Mouse (Mus musculus) heart, embryonic 10.5 days (tissue): ENCODE results near the gene Cend1. TPM values are rescaled to one million over a fixed set of nuclear protein-coding genes. Genes with fewer than 3 reads are reported as not detected.
A peak's percentile ranks its signal among the peaks of the same experiment; 100 is the strongest.

Experiments used
- DNase-seq: peaks from one replicate; pipeline ENCODE4 v3.0.0-alpha.2; 2017; ENCODE audit warnings: low spot score
- H3K27ac ChIP-seq: fragments of 300-500 bp; sonication (generic); 2 replicates; pipeline ENCODE4 v1.5.1; 2016; ENCODE audit warnings: mild to moderate bottlenecking
- H3K27me3 ChIP-seq: fragments of 300-500 bp; sonication (generic); 2 replicates; pipeline ENCODE4 v1.6.1; 2016; ENCODE audit warnings: mild to moderate bottlenecking; ENCODE audit not compliant: poor library complexity, insufficient read depth, severe bottlenecking
- H3K36me3 ChIP-seq: fragments of 300-500 bp; sonication (generic); 2 replicates; pipeline ENCODE4 v1.6.1; 2016; ENCODE audit warnings: mild to moderate bottlenecking, moderate library complexity
- H3K4me1 ChIP-seq: fragments of 300-500 bp; sonication (generic); 2 replicates; pipeline ENCODE4 v1.6.1; 2016; ENCODE audit warnings: mild to moderate bottlenecking
- H3K4me3 ChIP-seq: fragments of 300-500 bp; sonication (generic); 2 replicates; pipeline ENCODE4 v1.5.1; 2016; ENCODE audit warnings: mild to moderate bottlenecking, moderate library complexity
- H3K9me3 ChIP-seq: fragments of 300-500 bp; sonication (generic); 2 replicates; pipeline ENCODE4 v1.6.1; 2016; ENCODE audit warnings: mild to moderate bottlenecking, moderate library complexity
- WGBS: fragments of 180-500 bp; shearing (Covaris S2); methylation state at CpG from one replicate; pipeline ENCODE4 v1.1.7; 2016; 5-methylcytosine and 5-hydroxymethylcytosine counted together
- polyA plus RNA-seq: library from polyadenylated mRNA; unstranded; fragments of >200 nt; fragmentation: Nextera tagmentation; extraction: Ambion mirVana; gene quantifications from 2 replicates; pipeline ENCODE4 v1.2.1, GENCODE M21; 2016

Cend1 gene
- polyA plus RNA-seq, 1 experiment from 2014 or later, result 13.7 TPM

DNA sequence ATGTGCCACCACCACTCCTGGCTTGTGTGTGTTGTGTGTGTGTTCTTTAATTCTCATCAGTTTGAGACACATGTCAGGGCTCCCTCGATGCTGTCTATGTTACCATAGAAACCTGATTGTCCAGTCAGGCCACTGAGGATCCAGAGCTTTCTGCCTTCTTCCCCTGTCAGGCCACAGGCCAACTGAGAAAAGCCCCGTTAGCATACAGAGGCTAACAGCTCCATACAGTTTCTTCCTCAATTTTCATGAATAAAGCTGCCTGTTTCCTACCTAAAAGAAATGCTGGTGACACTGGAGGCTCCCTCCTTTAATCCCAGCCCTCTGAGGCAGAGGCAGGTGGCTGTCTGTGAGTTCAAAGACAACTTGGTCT, 7.2 kb upstream of the Cend1 start:
- Histone ChIP-seq H3K4me1 (peaks cover 59% of the 10 kb centered on the region), H3K4me3 (peak overlapping the region; percentile 69), H3K36me3 (peaks cover 59% of the 10 kb centered on the region), H3K27ac (peak overlapping the region; percentile 87), H3K27me3 (no peaks in the 10 kb centered on the region), H3K9me3 (no peaks in the 10 kb centered on the region)
- no peak for DNase-seq
- WGBS, result 59% methylated on average over 2 of the region's 2 CpGs

DNA sequence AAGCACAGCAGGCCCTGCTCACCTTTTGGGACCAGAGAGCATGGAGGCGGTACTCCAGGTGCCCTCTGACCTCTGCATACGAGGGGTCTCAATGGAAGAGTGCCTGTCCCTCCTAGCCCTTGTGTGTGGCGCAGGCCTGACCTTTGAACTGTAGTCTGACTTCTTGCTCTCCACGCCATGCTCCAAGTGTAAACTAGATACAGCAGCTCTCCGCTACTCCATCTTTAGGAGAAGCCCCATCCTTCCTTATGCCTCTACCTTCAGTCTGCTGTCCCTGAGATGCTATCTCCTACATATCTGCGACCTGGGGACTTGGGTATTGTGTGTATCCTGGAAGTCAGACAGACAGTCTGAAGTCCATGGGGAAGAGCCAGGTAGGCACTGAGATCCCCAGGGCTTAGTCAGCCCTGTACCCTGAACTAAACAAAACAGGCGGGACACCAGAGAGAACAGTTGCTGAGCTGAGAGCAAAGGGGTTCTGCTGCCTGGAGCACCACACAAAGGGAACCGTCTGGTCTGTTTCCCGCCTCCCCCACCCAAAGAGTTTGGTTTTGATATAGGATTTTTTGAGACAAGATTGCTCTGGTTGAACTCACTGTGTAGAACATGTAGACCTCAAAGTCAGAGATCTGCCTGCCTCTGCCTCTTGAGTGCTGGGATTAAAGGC, 6.7 kb upstream of the Cend1 start:
- peak overlapping the region; percentile 63 for H3K4me3 ChIP-seq
- H3K36me3 ChIP-seq, result peaks cover 59% of the 10 kb centered on the region
- no peaks in the 10 kb centered on the region for H3K9me3 ChIP-seq
- H3K4me1 ChIP-seq, result peaks cover 54% of the 10 kb centered on the region
- H3K27ac ChIP-seq, result no peak overlapping the region
- H3K27me3 ChIP-seq, result no peaks in the 10 kb centered on the region
- no peak for DNase-seq
- WGBS, result 76% methylated on average over 9 of the region's 9 CpGs

DNA sequence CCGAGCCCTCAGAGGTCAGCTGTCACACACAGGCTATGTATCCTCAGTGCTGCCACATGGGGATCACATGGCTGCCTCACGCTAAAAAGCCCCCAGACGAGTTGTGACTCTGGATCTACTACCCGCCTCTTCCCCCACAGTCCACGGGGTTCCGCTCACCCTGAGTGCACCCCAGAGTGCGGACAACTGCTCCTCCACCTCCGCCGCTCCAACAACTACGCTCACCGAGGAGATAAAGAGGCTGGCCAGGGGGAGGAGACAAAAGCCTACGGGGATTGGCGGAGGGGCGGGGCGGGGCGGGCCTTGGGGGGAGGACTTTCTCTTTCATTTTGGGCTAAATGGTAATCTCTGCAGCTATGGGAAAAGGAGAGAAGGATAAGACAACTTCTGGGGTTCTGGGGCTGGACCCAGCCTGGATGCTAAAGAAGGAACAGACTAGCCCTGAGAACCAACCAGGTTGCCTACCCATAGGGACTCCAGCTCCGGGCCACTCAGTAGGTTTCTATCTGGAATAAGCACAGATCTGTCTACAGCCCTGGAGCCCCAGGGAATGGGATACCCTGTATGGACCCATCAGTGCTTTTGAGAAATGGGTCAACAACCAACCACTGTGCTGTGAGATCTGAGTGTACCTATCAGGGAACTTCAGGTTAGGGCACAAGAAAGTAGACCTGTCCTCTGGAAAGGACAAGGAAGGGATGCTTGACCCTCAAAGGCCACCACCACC, 6.0 kb upstream of the Cend1 start:
- DNase-seq, result peak; percentile 90
- H3K9me3 ChIP-seq, result no peaks in the 10 kb centered on the region
- H3K4me3 ChIP-seq, result peak overlapping the region; percentile 63
- peaks cover 54% of the 10 kb centered on the region for H3K4me1 ChIP-seq
- no peaks in the 10 kb centered on the region for H3K27me3 ChIP-seq
- peak overlapping the region; percentile 77 for H3K27ac ChIP-seq
- H3K36me3 ChIP-seq, result peaks cover 59% of the 10 kb centered on the region
- WGBS, result 4% methylated on average over 17 of the region's 17 CpGs

DNA sequence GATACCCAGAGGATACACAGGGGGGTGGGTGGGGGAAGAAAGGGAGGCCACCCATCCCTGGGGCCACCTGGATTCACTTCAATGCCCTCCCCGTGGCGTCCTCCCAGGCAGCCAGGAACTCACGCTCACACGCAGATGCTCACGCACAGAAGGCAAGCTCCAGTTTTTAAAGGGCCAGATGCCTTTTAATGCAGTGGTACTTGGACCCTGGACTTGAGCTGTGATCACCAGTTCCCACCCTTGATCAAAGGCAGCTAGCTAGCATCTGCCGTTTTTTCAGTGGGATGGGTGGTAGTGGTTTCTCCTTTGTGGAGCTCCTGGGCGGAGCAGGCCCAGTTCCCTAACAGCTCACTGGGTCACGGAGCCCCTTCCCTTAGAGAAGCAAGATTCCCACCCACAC, 5.2 kb upstream of the Cend1 start:
- Histone ChIP-seq H3K4me3 (peak overlapping the region; percentile 63), H3K27me3 (no peaks in the 10 kb centered on the region), H3K4me1 (peaks cover 61% of the 10 kb centered on the region), H3K27ac (peak overlapping the region; percentile 77), H3K9me3 (no peaks in the 10 kb centered on the region), H3K36me3 (peaks cover 52% of the 10 kb centered on the region)
- 17% methylated on average over 8 of the region's 8 CpGs for WGBS
- DNase-seq, result no peak

DNA sequence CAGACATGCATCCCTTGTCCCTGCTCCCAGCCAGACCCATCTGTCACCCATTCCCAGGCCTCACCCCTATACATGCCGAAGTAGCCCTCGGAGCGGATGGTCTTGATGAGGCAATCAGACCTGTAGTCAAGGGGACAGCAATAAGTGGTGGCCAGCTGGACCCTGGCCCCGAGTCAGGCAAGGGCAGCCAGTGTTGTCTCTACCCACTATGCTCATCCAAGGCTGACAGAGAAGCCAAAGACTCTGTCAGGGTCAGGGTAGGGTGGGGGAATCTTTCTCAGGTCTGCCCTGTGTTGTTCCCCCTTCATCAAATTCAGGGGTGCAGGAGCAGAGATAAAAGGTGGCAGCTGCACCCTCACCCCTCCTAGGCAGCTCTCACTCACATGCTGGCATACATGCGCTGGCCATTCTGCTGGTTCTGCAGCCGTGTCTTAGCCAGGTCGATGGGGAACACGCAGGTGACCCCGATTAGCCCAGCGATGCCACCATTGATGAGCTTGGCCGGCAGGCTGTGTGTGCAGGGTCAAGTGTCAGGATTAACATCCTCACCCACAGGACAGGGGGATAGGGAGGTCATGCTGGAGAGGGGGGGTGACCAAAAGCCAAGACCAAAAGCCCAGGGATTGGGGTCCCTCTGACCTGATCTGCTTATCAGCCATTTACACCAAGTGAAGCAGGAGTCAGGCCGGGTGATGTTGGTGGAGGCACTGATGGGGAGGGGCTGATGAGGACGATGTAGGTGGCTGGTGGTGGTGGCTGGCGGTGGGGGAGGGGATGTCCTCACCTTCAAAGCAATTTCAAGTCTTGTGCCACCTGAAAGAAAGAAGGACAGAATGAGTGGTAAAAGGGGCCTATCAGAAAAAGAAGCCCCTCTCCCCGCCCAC, 4.5 kb upstream of the Cend1 start:
- DNase-seq, result no peak
- peak overlapping the region; percentile 77 for H3K27ac ChIP-seq
- H3K27me3 ChIP-seq, result no peaks in the 10 kb centered on the region
- H3K36me3 ChIP-seq, result peaks cover 45% of the 10 kb centered on the region
- peaks cover 68% of the 10 kb centered on the region for H3K4me1 ChIP-seq
- 75% methylated on average over 15 of the region's 15 CpGs for WGBS
- H3K4me3 ChIP-seq, result peak overlapping the region; percentile 63
- H3K9me3 ChIP-seq, result no peaks in the 10 kb centered on the region

DNA sequence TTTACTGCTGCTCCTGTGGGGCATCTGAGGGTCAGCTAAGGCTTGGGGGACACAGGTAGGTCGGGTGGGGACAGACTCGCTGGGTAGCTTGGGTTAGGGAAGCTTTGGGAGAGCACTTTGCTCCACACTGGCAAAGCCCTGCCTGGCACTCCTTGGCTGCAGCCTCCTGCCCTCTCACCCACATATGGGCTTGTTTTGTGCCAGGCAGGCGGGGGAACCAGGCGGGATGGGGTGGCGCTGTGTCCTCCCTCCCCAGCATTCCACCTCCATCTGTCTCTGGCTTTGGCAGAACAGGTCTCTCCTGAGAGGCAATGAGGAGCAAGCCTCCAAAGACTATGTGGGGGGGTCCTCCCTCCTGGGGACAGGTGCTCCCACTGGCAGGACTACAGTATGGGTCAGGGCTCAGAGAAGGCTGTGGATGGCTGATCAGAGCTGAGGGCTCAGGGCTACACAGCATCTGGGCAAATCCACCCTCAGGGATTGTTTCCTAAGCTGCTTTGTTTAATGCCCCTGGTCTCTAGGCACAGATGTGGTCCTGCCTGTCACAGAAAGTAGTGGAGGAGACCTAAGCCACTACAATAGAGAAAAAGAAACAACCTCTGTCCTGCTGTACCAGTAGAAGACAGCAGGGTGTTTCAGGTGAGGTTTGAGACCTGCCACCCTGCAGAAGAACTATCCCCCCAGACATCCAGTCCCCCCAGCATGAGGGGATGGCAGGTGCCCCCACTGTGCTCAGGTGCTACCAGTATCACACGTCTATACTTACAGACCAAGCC, 3.6 kb upstream of the Cend1 start:
- H3K4me3 ChIP-seq, result no peak overlapping the region

DNA sequence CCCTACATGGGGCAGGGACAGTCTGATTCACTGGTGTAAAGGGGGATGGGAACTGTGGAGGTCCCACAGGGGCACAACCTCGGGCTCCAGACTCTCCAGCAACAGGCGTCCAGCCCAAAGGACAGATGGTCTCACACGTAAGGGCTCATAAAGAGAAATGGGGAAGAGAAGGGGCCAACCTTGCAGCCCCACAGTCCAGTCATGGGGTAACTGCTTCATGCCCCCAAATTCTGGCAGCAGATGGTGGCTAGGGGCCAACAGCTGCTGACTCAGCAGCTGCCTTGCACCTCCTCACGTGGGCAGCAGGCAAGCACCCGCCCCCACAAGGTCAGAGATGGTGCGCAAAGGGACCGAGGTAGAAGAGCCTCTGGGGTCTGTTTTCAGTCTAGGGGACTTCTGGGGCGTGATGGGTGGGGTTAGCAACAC, 2.9 kb upstream of the Cend1 start:
- no peaks in the 10 kb centered on the region for H3K9me3 ChIP-seq
- peaks cover 37% of the 10 kb centered on the region for H3K36me3 ChIP-seq
- 0 out of 2 replicates have a peak, but pooled peaks cover 5% of the 10 kb centered on the region for H3K27me3 ChIP-seq
- no peak overlapping the region for H3K4me3 ChIP-seq
- H3K4me1 ChIP-seq, result peaks cover 78% of the 10 kb centered on the region
- no peak for DNase-seq
- 88% methylated on average over 8 of the region's 8 CpGs for WGBS
- H3K27ac ChIP-seq, result no peak overlapping the region

More for the DNA sequence above, 3.6 kb upstream of the Cend1 start:
- WGBS, result 89% methylated on average over 6 of the region's 6 CpGs
- peaks cover 37% of the 10 kb centered on the region for H3K36me3 ChIP-seq
- peaks cover 76% of the 10 kb centered on the region for H3K4me1 ChIP-seq
- H3K27ac ChIP-seq, result no peak overlapping the region
- H3K9me3 ChIP-seq, result no peaks in the 10 kb centered on the region
- DNase-seq, result no peak
- no peaks in the 10 kb centered on the region for H3K27me3 ChIP-seq

DNA sequence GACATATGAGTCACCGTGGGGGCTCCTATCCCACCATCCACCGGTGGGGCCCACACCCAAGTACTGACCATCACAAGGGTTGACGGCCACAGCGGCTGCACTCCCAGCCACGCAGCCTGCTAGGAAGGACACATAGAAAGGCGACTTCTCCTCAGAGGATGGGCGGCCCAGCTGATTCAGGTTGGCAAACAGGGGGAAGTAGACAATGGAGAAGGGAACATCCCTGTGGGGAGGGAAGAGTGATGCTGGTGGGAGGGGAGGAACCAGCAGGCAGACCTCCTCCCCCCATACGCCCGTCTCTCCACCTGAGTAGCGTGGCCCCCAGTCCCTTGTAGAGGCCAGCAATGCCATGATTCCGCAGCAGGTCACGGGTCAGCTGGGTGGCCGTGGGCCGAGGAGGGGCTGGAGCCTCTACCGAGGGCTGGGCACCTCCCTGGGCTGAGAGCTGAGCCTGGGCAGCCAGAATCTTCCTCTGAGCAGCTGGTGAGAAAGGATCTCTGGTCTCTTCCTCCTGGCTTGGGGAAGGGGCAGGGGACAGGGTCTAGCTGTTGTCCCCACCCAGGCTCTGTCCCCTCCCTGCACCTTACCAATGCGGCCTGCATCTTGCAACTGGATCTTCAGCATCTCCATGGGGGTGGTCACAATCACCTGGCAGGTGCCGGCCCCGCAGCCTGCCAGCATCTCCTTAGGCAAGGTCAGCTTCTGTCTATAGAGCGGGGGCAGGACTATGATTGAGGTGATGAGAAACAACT, 2.3 kb upstream of the Cend1 start:
- DNase-seq, result no peak
- H3K36me3 ChIP-seq, result peaks cover 37% of the 10 kb centered on the region
- 92% methylated on average over 19 of the region's 19 CpGs for WGBS
- H3K27me3 ChIP-seq, result 0 out of 2 replicates have a peak, but pooled peaks cover 5% of the 10 kb centered on the region
- peaks cover 80% of the 10 kb centered on the region for H3K4me1 ChIP-seq
- no peak overlapping the region for H3K27ac ChIP-seq
- H3K9me3 ChIP-seq, result no peaks in the 10 kb centered on the region
- H3K4me3 ChIP-seq, result no peak overlapping the region

DNA sequence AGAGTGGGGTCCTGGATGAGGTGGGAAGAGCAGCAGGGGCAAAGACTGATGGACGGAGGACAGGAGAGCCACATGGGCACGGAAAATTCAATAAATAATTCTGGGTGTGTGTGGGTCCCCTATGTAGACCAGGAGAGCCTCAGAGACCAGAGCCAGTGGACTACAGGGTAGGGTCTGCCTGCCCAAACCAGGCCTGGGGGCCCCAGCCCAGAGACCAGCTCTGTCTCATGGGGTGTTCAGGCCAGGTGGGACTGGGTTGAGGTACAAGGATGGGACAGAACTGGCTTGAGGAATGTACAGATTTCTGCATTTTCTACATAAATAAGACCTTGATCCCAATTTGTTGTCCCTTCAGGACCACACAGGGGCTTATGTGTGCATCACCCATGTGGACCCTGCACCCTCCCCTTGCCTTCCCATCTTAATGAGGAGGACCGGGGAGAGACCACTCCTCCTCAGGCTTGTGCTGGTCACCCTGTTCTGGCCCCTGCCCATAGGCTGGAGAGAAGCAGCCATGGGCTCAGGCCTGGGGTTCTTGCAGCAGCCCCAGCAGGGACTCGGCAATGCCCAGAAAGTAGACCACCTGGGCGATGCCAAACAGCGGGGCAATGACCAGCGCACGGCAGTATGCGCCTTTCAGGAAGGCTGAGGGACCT, 1.4 kb upstream of the Cend1 start:
- Histone ChIP-seq H3K27me3 (0 out of 2 replicates have a peak, but pooled peaks cover 5% of the 10 kb centered on the region), H3K4me1 (peaks cover 74% of the 10 kb centered on the region), H3K4me3 (no peak overlapping the region), H3K9me3 (no peaks in the 10 kb centered on the region), H3K27ac (peak overlapping the region; percentile 84), H3K36me3 (peaks cover 37% of the 10 kb centered on the region)
- no peak for DNase-seq
- 94% methylated on average over 9 of the region's 9 CpGs for WGBS

DNA sequence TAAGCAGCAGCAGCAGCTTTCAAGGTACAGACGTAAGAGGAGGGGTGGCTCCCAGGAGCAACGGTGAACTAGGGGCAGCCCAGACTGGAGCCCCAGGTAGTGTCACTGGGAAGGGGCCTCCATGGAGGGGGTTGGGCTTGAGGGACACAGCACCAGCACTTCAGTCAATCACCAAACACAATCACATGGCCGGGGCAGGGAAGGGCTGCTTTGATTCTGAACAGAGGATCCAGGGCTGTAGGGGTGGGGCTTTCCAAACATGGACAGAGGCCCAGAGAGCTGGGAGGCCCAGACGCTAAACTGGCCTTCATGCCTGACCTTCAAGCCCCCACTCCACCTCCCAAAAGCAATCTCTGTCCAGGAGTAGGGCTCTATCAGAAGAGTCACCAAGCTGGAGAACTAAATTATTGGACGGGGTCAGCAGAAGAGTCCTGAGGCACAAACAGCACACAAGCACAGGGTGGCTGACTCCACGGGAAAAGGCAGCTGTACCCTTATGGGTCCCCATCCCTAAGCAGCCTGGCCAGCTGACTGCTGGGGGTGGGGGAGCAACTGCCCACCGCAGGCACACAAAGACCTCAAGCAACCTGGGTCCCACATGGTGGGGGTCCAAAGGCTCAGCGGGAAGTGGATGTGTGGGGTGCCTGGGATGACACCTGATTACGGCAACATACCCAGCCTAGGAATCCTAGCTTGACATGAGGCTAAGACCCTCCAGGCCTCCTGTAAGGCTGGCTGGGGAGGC, 721 bp upstream of the Cend1 start:
- Histone ChIP-seq H3K36me3 (peaks cover 37% of the 10 kb centered on the region), H3K27ac (peak overlapping the region; percentile 84), H3K4me1 (peaks cover 67% of the 10 kb centered on the region), H3K4me3 (peak overlapping the region; percentile 51), H3K9me3 (no peaks in the 10 kb centered on the region), H3K27me3 (0 out of 2 replicates have a peak, but pooled peaks cover 5% of the 10 kb centered on the region)
- WGBS, result 53% methylated on average over 9 of the region's 9 CpGs
- no peak for DNase-seq

DNA sequence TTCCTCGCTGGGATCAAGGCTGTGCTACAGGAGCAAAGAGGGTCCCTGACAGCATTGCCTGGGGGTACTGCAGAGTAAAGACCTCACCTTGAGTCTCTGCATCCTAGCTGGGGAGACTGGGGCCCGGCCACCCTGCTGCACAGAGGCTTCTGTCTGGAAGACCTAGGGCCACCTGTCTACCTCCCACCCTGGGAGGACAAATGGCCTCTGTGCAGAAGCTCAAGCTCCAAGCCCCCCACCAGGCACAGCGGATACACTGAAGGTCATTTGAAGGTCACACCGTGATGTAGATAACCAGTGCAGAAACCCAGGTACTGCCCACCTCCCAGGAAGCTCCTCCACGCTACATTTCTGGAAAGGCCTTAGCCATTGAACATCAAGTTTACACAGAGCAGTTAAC, 590 bp downstream of the Cend1 start:
- 52% methylated on average over 5 of the region's 5 CpGs for WGBS
- Histone ChIP-seq H3K9me3 (no peaks in the 10 kb centered on the region), H3K27ac (peak overlapping the region; percentile 84), H3K27me3 (0 out of 2 replicates have a peak, but pooled peaks cover 5% of the 10 kb centered on the region), H3K4me3 (peak overlapping the region; percentile 51), H3K4me1 (peaks cover 54% of the 10 kb centered on the region), H3K36me3 (peaks cover 35% of the 10 kb centered on the region)
- no peak for DNase-seq
